Mouse (Mus musculus) ES-Bruce4 (cell line): ENCODE results near the gene Copz1.
"Not testable (repeated sequence)": the region's sequence is repeated elsewhere in the genome, so short reads cannot be mapped to it uniquely, and the experiment has no call there.

Source experiments
- CTCF ChIP-seq: IDR thresholded peaks from one replicate; pipeline ENCODE4 v1.8.1; 2011; ENCODE audit warnings: low read depth, low read length
- EP300 ChIP-seq: IDR thresholded peaks from 2 replicates; pipeline ENCODE4 v1.6.1; 2011; ENCODE audit warnings: low read depth, low read length; ENCODE audit not compliant: insufficient read depth
- POLR2A ChIP-seq: IDR thresholded peaks from one replicate; pipeline ENCODE4 v1.8.1; 2011; ENCODE audit warnings: low read length; ENCODE audit not compliant: insufficient read depth

DNA sequence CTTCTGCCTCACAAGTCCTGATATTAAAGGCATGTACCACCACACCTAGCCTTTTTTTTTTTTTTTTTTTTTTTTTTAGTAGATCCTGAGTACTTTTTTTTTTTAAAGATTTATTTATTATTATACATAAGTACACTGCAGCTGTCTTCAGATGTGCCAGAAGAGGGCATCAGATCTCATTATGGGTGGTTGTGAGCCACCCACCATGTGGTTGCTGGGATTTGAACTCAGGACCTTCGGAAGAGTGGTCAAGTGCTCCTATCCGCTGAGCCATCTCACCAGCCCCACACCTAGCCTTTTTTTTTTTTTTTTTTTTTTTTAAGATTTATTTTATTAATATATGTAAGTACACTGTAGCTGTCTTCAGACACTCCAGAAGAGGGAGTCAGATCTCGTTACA, 3.4 kb downstream of the Copz1 start:
- not testable (repeated sequence) for TF ChIP-seq EP300, POLR2A, CTCF
